Mouse (Mus musculus) spleen, postnatal 4 days (tissue): Measurements from ENCODE around the gene 4921530L21Rik.

Experiments
- DNase-seq, 2 experiments: peaks; one replicate each; pipeline ENCODE4 v3.0.0; 2022; ENCODE audit warnings: low spot score in 2 of 2

4921530L21Rik gene

GRCm38 (mm10) chr14:95880954-95881353 lies at the start of gene 4921530L21Rik:
4921530L21Rik (plus strand) TSS chr14:95881254.
- DNase-seq = no peak

DNA sequence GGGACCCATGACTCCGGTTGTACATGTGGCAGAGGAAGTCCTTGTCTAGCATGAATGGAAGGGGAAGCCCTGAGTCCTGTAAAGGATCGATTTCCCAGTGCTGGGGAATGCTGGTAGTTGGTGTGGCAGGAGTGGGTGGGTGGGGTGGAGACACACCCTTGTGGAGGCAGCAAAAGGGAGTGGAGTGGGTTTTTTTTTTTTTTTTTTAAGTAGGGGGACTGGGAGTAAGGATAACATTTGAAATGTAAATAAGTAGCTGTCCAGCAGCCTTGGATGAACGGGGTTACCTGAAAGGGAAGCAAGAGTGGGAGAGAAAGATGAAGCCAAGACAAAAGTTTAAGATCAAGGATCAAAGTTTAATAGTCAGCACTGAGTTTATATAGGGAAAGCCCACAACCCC lies 47.2 kb upstream of the 4921530L21Rik start:
- no peak for DNase-seq

- no peak for DNase-seq
These were observed 18.1 kb upstream of the 4921530L21Rik start for GRCm38 (mm10) chr14:95862981-95863380.

DNA sequence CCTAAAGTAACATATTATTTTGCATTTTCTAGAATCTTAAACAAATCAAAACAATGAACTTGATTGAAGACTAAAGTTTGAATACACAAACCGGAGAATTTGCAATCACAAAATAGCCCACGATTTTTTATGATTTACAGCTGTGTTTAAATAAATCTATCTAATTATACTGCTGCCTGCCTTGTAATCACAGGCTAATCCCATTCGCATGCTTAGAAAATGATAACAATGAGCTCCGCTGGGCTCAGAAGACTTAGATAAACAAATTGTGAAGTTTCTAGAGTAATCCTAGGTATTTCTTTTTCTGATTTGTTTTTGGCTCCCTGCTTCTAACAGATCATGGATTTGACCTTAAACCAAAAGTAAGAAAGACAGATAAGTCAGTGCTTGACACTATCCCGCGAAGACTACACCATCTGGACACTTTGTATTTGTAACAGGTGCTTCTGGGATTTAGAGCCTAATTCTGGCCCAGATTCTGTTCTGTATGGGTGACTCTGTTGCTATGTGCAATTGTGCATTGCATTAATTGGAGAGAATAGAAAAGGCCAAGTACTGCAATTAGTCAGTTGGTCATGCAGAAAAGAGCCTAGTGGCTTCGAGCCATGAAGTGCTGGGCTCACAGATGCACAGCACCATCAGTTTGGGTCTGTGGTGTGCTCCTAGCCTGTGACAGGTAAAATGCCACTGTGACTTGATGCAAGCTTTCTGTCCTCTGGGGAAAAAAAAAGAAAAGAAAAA lies 15.2 kb upstream of the 4921530L21Rik start:
- no peak for DNase-seq

- DNase-seq = no peak
These were observed 9.0 kb upstream of the 4921530L21Rik start for GRCm38 (mm10) chr14:95872020-95872419.

- DNase-seq = no peak
These were observed 4.1 kb upstream of the 4921530L21Rik start for GRCm38 (mm10) chr14:95876785-95877510.

- no peak for DNase-seq
These were observed 3.5 kb upstream of the 4921530L21Rik start for GRCm38 (mm10) chr14:95877548-95877947.

DNA sequence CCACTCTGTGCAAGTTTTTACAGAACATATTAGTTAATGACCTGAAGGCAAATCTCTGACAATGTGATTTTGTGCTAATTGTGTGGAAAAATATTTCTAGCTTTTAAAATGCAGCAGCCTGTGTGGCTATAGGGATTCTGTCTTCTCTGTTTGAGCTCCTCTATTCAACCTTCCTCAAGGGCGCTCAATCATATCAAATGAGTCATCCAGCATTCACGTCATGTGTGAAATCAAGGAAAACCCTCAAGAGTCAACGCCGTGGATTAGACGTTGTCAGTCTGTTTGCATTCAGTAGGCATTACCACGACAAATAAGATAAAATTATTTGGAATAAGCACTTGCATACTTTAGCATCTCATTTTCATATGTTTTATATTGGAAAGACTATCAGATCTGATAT lies 18.4 kb downstream of the 4921530L21Rik start:
- no peak for DNase-seq

DNA sequence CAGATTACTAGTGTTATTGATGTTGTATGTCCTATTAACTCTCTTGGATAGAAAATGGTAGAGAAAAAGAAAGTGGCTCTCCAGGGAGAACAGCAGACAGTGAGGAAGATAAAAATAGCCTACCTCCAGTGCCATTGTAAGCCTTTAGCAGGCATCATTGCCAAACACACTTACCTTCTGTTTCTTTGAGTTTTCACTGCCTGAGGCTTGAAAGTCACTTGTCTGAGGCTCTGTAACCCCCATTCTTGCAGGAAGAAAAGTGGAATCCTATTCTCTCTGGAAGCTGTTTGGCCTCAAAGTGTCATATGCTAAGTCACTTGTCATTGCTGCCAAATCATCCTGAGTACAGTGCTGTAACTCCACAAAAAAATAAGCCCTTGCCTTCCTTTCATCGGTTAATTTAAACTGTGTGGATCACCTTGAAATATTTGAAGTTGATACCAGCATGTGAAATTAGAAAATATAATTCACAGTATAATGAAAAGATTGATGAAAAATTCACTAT lies 23.6 kb downstream of the 4921530L21Rik start:
- DNase-seq = no peak

GRCm38 (mm10) chr14:95913293-95913692 lies 32.2 kb downstream of the 4921530L21Rik start:
- DNase-seq = no peak

GRCm38 (mm10) chr14:95926742-95927141 lies 45.7 kb downstream of the 4921530L21Rik start:
- no peak for DNase-seq

GRCm38 (mm10) chr14:95927810-95928785 lies 47.0 kb downstream of the 4921530L21Rik start:
- no peak for DNase-seq
